Mouse (Mus musculus) myocyte (in vitro differentiated cells): ENCODE data around the gene Apbb1ip. TPM values are rescaled to one million over a fixed set of nuclear protein-coding genes. Genes with fewer than 3 reads are reported as not detected.

Source experiments
- H3K27me3 ChIP-seq: one replicate; pipeline ENCODE4 v1.6.1; 2011; ENCODE audit not compliant: control insufficient read depth, insufficient read depth, insufficient read length
- H3K36me3 ChIP-seq: one replicate; pipeline ENCODE4 v1.6.1; 2011; ENCODE audit not compliant: control insufficient read depth, insufficient read depth
- H3K4me2 ChIP-seq: one replicate; pipeline ENCODE4 v1.6.1; 2011; ENCODE audit warnings: low read depth, control low read depth
- H3K4me3 ChIP-seq: one replicate; pipeline ENCODE4 v1.5.1; 2011; ENCODE audit warnings: mild to moderate bottlenecking, control low read depth, moderate library complexity
- H3K79me2 ChIP-seq: one replicate; pipeline ENCODE4 v1.6.1; 2011; ENCODE audit not compliant: control insufficient read depth, insufficient read depth
- H3ac ChIP-seq: one replicate; pipeline ENCODE4 v1.6.1; 2011; ENCODE audit not compliant: control insufficient read depth, insufficient read length
- CEBPB ChIP-seq: IDR thresholded peaks from 2 replicates; pipeline ENCODE4 v1.6.1; 2011; ENCODE audit warnings: mild to moderate bottlenecking, moderate library complexity; ENCODE audit not compliant: poor library complexity, insufficient read depth, severe bottlenecking
- E2F4 ChIP-seq: IDR thresholded peaks from one replicate; pipeline ENCODE4 v1.6.1; 2011; ENCODE audit warnings: mild to moderate bottlenecking, control low read depth, moderate library complexity; ENCODE audit not compliant: insufficient read depth
- MAX ChIP-seq: IDR thresholded peaks from one replicate; pipeline ENCODE4 v1.6.1; 2011; ENCODE audit warnings: low read depth, mild to moderate bottlenecking, control low read depth
- MYOD1 ChIP-seq, 3 experiments: IDR thresholded peaks; one replicate each; pipeline ENCODE4 v1.6.1; 2011; ENCODE audit warnings: control low read depth in 2 of 3, low read depth in 2 of 3, mild to moderate bottlenecking in 2 of 3, moderate library complexity in 1 of 3; ENCODE audit not compliant: insufficient read length in 2 of 3, control insufficient read depth in 1 of 3
- MYOG ChIP-seq, 3 experiments: IDR thresholded peaks; one replicate each; pipeline ENCODE4 v1.6.1; 2011; ENCODE audit warnings: control low read depth in 2 of 3, low read depth in 2 of 3, mild to moderate bottlenecking in 2 of 3; ENCODE audit not compliant: insufficient read length in 2 of 3, control insufficient read depth in 1 of 3, insufficient read depth in 1 of 3
- POLR2A ChIP-seq: IDR thresholded peaks from one replicate; pipeline ENCODE4 v1.6.1; 2011; ENCODE audit warnings: low read depth, mild to moderate bottlenecking, control low read depth, moderate library complexity; ENCODE audit not compliant: insufficient read length
- POLR2AphosphoS2 ChIP-seq: IDR thresholded peaks from one replicate; pipeline ENCODE4 v1.6.1; 2011; ENCODE audit warnings: low read depth, control low read depth; ENCODE audit not compliant: insufficient read length
- REST ChIP-seq: IDR thresholded peaks from one replicate; pipeline ENCODE4 v1.6.1; 2011; ENCODE audit warnings: mild to moderate bottlenecking, control low read depth, moderate library complexity; ENCODE audit not compliant: insufficient read depth, insufficient read length
- SRF ChIP-seq: IDR thresholded peaks from one replicate; pipeline ENCODE4 v1.6.1; 2011; ENCODE audit warnings: low read depth; ENCODE audit not compliant: control insufficient read depth, insufficient read length
- TCF12 ChIP-seq: IDR thresholded peaks from one replicate; pipeline ENCODE4 v1.6.1; 2011; ENCODE audit warnings: mild to moderate bottlenecking, control low read depth; ENCODE audit not compliant: poor library complexity, insufficient read depth, severe bottlenecking
- TCF3 ChIP-seq: IDR thresholded peaks from one replicate; pipeline ENCODE4 v1.6.1; 2011; ENCODE audit warnings: low read depth, control low read depth; ENCODE audit not compliant: insufficient read length
- USF1 ChIP-seq: IDR thresholded peaks from one replicate; pipeline ENCODE4 v1.6.1; 2011; ENCODE audit warnings: low read depth, mild to moderate bottlenecking, control low read depth, moderate library complexity
- polyA plus RNA-seq: library from polyadenylated mRNA; unstranded; fragments of >200 nt; fragmentation: generic; extraction: Trizol; gene quantifications from one replicate; pipeline ENCODE4 v1.2.1, GENCODE M21; 2012; ENCODE audit warnings: missing spikeins

Apbb1ip gene
- polyA plus RNA-seq, 1 experiment, result 4.9 TPM

DNA sequence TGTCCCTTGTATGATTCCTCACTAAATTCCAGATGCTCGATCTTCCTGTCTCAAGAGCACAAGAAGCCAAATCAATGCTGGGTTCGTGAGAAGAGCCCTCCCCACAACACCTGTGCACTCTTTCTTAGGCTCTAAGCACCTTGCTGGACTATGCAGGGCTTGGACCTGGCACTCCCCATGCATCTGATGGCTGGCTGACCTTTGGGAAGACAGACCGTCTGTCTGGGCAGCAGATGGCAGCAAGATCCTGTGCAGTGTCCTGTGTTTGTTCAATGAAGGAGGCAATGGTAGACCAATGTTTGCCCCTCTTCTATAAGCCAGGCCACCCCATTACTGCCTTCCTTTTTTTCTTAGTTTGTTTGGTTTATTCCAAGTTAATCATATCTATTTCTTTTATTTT, 32.7 kb upstream of the Apbb1ip start:
- no peak overlapping the region for H3ac ChIP-seq
- no peaks in the 10 kb centered on the region for H3K36me3 ChIP-seq
- TF ChIP-seq MYOD1 (IDR thresholded peaks at IDR 0.05; ENCODE audit: control insufficient read depth in 1 of 3, insufficient read length in 2 of 3, low read depth in 2 of 3) (no peak), SRF (no peak), CEBPB (no peak), E2F4 (no peak), USF1 (no peak), TCF3 (no peak), MYOG (IDR thresholded peaks at IDR 0.05; ENCODE audit: control insufficient read depth in 1 of 3, insufficient read depth in 1 of 3, insufficient read length in 2 of 3, low read depth in 2 of 3) (no peak), MAX (no peak), TCF12 (no peak)
- H3K4me2 ChIP-seq, result no peak overlapping the region
- H3K27me3 ChIP-seq, result no peaks in the 10 kb centered on the region
- H3K4me3 ChIP-seq, result no peak overlapping the region
- no peaks in the 10 kb centered on the region for H3K79me2 ChIP-seq

DNA sequence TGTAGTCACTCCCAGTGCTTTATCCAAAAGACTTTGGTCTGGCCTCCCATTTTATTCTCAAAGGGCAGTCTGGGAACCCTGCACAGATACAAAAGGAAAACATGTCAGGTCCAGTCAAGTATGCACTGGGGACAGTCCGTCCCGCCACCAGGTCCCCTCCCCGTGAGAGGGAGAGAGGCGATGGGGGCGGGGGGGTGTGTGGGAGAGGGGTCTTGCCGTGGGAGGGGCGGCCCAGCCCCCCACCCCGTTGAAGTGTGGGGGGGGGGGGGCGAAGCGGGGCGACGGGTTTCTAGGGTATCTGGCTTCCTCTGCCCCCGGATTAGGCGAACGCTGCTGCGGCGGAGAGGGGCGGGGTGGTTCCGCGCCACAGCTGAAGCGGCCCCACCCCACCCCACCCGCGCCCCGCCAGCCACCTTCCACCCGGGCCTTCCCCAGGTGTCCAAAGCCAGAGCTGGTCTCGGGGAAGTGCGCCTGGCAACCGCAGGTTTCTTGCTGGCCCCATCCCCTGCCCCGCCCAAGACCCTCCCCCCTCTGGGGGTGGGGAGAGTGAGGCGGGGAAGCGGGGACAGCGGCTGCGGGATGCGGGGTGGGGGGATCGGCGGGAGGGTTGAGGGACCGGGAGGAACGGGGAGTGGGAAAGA, 29.7 kb upstream of the Apbb1ip start:
- H3K79me2 ChIP-seq, result no peaks in the 10 kb centered on the region
- TF ChIP-seq USF1, result no peak
- TF ChIP-seq MYOD1 (IDR thresholded peaks at IDR 0.05; ENCODE audit: control insufficient read depth in 1 of 3, insufficient read length in 2 of 3, low read depth in 2 of 3), result no peak
- TF ChIP-seq MAX, result no peak
- no peak for TF ChIP-seq TCF12
- no peak for TF ChIP-seq SRF
- TF ChIP-seq POLR2A, result no peak
- TF ChIP-seq POLR2AphosphoS2, result no peak
- TF ChIP-seq E2F4, result no peak
- TF ChIP-seq CEBPB, result no peak
- TF ChIP-seq REST, result no peak
- TF ChIP-seq MYOG (IDR thresholded peaks at IDR 0.05; ENCODE audit: control insufficient read depth in 1 of 3, insufficient read depth in 1 of 3, insufficient read length in 2 of 3, low read depth in 2 of 3), result no peak
- no peak for TF ChIP-seq TCF3
- H3K27me3 ChIP-seq, result no peaks in the 10 kb centered on the region
- H3K36me3 ChIP-seq, result no peaks in the 10 kb centered on the region
- no peak overlapping the region for H3ac ChIP-seq
- no peak overlapping the region for H3K4me3 ChIP-seq
- peak overlapping the region; percentile 42 for H3K4me2 ChIP-seq

DNA sequence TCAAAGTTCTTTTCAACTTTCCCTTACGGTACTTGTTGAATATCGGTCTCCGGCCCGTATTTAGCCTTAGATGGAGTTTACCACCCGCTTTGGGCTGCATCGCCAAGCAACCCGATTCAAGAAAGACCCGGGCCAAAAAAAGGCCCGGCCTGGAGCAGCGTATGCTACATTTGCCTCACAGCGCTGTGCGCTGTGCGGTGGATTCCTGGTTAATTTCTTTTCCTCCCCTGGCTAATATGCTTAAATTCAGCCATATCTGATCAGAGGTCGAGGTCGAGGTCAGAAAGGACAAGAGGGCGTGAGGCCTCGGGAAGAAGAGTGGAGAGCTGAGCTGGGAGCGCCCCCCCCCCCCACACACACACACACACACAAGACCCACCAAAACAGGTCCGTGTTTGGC, 29.0 kb upstream of the Apbb1ip start:
- Histone ChIP-seq H3ac (no peak overlapping the region), H3K36me3 (no peaks in the 10 kb centered on the region), H3K27me3 (no peaks in the 10 kb centered on the region), H3K79me2 (no peaks in the 10 kb centered on the region), H3K4me3 (no peak overlapping the region), H3K4me2 (no peak overlapping the region)
- TF ChIP-seq USF1 (no peak), CEBPB (no peak), MAX (no peak), SRF (no peak), TCF12 (no peak), MYOD1 (IDR thresholded peaks at IDR 0.05; ENCODE audit: control insufficient read depth in 1 of 3, insufficient read length in 2 of 3, low read depth in 2 of 3) (no peak), REST (no peak), MYOG (IDR thresholded peaks at IDR 0.05; ENCODE audit: control insufficient read depth in 1 of 3, insufficient read depth in 1 of 3, insufficient read length in 2 of 3, low read depth in 2 of 3) (no peak), POLR2AphosphoS2 (no peak), POLR2A (no peak), TCF3 (no peak), E2F4 (no peak)

DNA sequence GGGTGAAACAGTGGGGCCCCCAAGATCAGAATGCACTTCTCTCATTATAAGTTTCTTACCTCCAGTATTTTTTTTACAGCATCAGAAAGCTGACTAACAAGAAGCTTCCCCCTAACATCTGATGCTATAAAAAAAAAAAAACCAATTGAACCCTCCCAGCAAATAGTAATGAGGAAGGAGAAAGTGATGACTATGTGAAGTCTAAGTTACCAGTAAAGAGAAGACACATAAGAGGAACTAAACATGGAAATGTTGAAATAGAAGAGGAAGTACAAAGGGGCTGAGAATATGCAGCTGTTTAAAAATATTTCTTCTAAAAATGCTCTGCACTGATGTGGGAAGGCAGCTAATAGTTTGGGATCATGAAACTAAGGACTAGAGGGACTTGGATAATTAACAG, 27.1 kb upstream of the Apbb1ip start:
- TF ChIP-seq POLR2AphosphoS2, result no peak
- TF ChIP-seq TCF12, result no peak
- no peak for TF ChIP-seq E2F4
- TF ChIP-seq REST, result no peak
- no peak for TF ChIP-seq CEBPB
- TF ChIP-seq TCF3, result no peak
- TF ChIP-seq SRF, result no peak
- no peak for TF ChIP-seq MAX
- no peak for TF ChIP-seq MYOD1 (IDR thresholded peaks at IDR 0.05; ENCODE audit: control insufficient read depth in 1 of 3, insufficient read length in 2 of 3, low read depth in 2 of 3)
- TF ChIP-seq MYOG (IDR thresholded peaks at IDR 0.05; ENCODE audit: control insufficient read depth in 1 of 3, insufficient read depth in 1 of 3, insufficient read length in 2 of 3, low read depth in 2 of 3), result no peak
- TF ChIP-seq USF1, result no peak
- TF ChIP-seq POLR2A, result no peak
- no peaks in the 10 kb centered on the region for H3K79me2 ChIP-seq
- H3K4me3 ChIP-seq, result no peak overlapping the region
- H3ac ChIP-seq, result no peak overlapping the region
- H3K36me3 ChIP-seq, result no peaks in the 10 kb centered on the region
- H3K4me2 ChIP-seq, result no peak overlapping the region
- no peaks in the 10 kb centered on the region for H3K27me3 ChIP-seq
